Mouse (Mus musculus): ENCODE data around the gene Pik3cb. TPM values are rescaled to one million over a fixed set of nuclear protein-coding genes. Genes with fewer than 3 reads are reported as not detected.

The Pik3cb gene
- 2.6 and 4.0 TPM in 2 replicates for polyA plus RNA-seq (2015; fragmentation: Nextera tagmentation; extraction: Ambion mirVana)

DNA sequence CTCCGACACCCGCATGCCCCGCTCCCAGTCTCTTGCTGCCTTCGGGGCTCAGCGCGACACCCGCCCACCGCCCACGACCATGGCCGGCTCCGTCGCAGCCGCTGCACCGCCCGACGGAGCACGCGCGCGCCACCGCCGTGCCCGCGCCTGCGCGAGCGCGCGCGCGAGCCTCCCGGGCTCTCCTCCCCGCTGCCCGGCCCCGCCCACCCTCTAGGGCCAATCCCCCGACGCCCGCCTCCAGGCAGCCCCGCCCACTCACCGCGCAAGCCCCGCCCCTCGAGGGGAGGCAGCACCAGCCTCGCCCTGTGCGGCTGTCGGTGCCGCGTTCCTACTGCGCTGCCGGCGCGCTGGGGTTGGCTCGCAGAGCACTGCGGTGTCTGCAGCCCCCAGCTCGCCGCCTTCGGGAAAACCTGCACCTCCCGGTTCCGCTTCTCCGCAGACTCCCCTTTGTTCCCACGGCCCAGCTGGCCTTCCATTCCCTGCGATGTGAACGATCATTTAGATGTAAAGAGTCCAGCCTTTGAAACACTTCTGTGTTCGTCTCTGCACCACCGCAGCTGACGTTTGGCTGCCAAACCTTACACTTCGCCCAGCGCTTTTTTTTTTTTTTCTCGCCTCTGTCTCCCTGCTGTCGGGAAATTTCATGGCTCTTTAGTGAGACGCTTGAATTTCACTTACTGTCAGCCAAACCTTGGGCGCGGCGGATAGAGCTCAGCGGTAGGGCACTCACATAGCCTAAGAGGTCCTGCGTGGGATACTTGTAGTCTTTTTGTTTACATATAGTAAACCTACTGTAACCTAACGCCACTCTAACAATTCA is at the start of gene Pik3cb:
TSS of gene Pik3cb (minus strand) at position 559 of the 820 bp plus-strand sequence.
- H3K4me2 ChIP-seq (replicated peaks; ENCODE audit: low read depth), result peak within 1 kb of the TSS; percentile 75
- peak; percentile 97 for ATAC-seq (ENCODE audit: low FRiP score, low TSS enrichment)

GRCm38 (mm10) chr9:99183043-99183670 is 42.7 kb upstream of the Pik3cb start:
- Histone ChIP-seq H3K4me3 (ENCODE audit: low read depth, low read length) (no peak overlapping the region), H3K4me1 (replicated peaks; ENCODE audit: control insufficient read depth, insufficient read depth) (no peaks in the 10 kb centered on the region), H3K27me3 (ENCODE audit: control insufficient read depth, insufficient read depth, low read length) (no peaks in the 10 kb centered on the region), H3K4me2 (replicated peaks; ENCODE audit: low read depth) (no peak overlapping the region), H3K9ac (ENCODE audit: low read length) (no peak overlapping the region), H3K9me3 (ENCODE audit: control insufficient read depth, low read length) (no peaks in the 10 kb centered on the region), H3K36me3 (ENCODE audit: control insufficient read depth, insufficient read depth, low read length) (no peaks in the 10 kb centered on the region), H3K27ac (replicated peaks) (no peak overlapping the region)
- DNase-seq (ENCODE audit: low spot score), result no peak
- peak; percentile 35; the same call in 1 of the 2 replicates for ATAC-seq (ENCODE audit: low FRiP score, low TSS enrichment)
- no peak for TF ChIP-seq CTCF (IDR thresholded peaks at IDR 0.05; ENCODE audit: low read depth)
- TF ChIP-seq EP300 (optimal IDR thresholded peaks at IDR 0.05), result no peak
- WGBS, result 82% methylated on average over 8 of the region's 8 CpGs

More for the DNA sequence above, at the start of gene Pik3cb:
- Histone ChIP-seq H3K4me3 (ENCODE audit: low read depth, low read length) (peak within 1 kb of the TSS; percentile 69), H3K27me3 (ENCODE audit: control insufficient read depth, insufficient read depth, low read length) (no peaks in the 10 kb centered on the region), H3K9ac (ENCODE audit: low read length) (peak within 1 kb of the TSS; percentile 70), H3K36me3 (ENCODE audit: control insufficient read depth, insufficient read depth, low read length) (no peaks in the 10 kb centered on the region), H3K27ac (replicated peaks) (peak within 1 kb of the TSS; percentile 67), H3K4me1 (replicated peaks; ENCODE audit: control insufficient read depth, insufficient read depth) (no peaks in the 10 kb centered on the region), H3K9me3 (ENCODE audit: control insufficient read depth, low read length) (no peaks in the 10 kb centered on the region)
- DNase-seq (ENCODE audit: low spot score), result peak; percentile 99
- WGBS, result 0% methylated on average over 50 of the region's 77 CpGs
- no peak for TF ChIP-seq CTCF (IDR thresholded peaks at IDR 0.05; ENCODE audit: low read depth)

- TF ChIP-seq EP300 (optimal IDR thresholded peaks at IDR 0.05), result no peak
- TF ChIP-seq CTCF (IDR thresholded peaks at IDR 0.05; ENCODE audit: low read depth), result no peak
- H3K9ac ChIP-seq (ENCODE audit: low read length), result no peak overlapping the region
- no peaks in the 10 kb centered on the region for H3K36me3 ChIP-seq (ENCODE audit: control insufficient read depth, insufficient read depth, low read length)
- DNase-seq (ENCODE audit: low spot score), result no peak
- H3K27ac ChIP-seq (replicated peaks), result no peak overlapping the region
- WGBS, result 70% methylated on average over 7 of the region's 7 CpGs
- no peak overlapping the region for H3K4me3 ChIP-seq (ENCODE audit: low read depth, low read length)
- H3K9me3 ChIP-seq (ENCODE audit: control insufficient read depth, low read length), result no peaks in the 10 kb centered on the region
- no peak overlapping the region for H3K4me2 ChIP-seq (replicated peaks; ENCODE audit: low read depth)
- no peaks in the 10 kb centered on the region for H3K27me3 ChIP-seq (ENCODE audit: control insufficient read depth, insufficient read depth, low read length)
- no peak for ATAC-seq (ENCODE audit: low FRiP score, low TSS enrichment)
- H3K4me1 ChIP-seq (replicated peaks; ENCODE audit: control insufficient read depth, insufficient read depth), result no peaks in the 10 kb centered on the region
Measured at GRCm38 (mm10) chr9:99182121-99182520, 41.7 kb upstream of the Pik3cb start.

GRCm38 (mm10) chr9:99180272-99180671 is 39.9 kb upstream of the Pik3cb start:
- Histone ChIP-seq H3K4me1 (replicated peaks; ENCODE audit: control insufficient read depth, insufficient read depth) (no peaks in the 10 kb centered on the region), H3K9ac (ENCODE audit: low read length) (no peak overlapping the region), H3K27ac (replicated peaks) (no peak overlapping the region), H3K4me3 (ENCODE audit: low read depth, low read length) (no peak overlapping the region), H3K4me2 (replicated peaks; ENCODE audit: low read depth) (no peak overlapping the region), H3K9me3 (ENCODE audit: control insufficient read depth, low read length) (no peaks in the 10 kb centered on the region), H3K36me3 (ENCODE audit: control insufficient read depth, insufficient read depth, low read length) (no peaks in the 10 kb centered on the region), H3K27me3 (ENCODE audit: control insufficient read depth, insufficient read depth, low read length) (no peaks in the 10 kb centered on the region)
- ATAC-seq (ENCODE audit: low FRiP score, low TSS enrichment) (no peak), DNase-seq (ENCODE audit: low spot score) (no peak)
- 67% methylated on average over 8 of the region's 8 CpGs for WGBS
- TF ChIP-seq EP300 (optimal IDR thresholded peaks at IDR 0.05), result no peak
- no peak for TF ChIP-seq CTCF (IDR thresholded peaks at IDR 0.05; ENCODE audit: low read depth)

DNA sequence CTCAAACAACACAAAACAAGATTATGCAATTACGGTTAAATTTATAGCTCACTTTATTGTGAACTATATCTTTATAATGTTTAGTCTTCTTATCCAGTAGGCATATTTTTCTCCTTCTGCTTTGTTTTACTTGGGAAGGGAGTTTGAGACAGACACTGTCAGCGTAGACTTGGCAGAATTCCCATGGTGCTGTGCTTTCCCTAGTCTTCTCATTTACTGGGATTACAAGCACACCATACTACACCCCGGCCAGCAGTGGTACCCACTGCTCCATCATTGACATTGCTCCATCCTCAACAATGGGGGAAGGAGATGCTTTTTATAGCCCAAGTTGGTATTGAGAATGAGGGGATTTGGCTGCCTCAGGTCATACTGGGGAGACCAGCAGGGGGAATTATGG is 38.3 kb upstream of the Pik3cb start:
- Histone ChIP-seq H3K4me2 (replicated peaks; ENCODE audit: low read depth) (no peak overlapping the region), H3K27me3 (ENCODE audit: control insufficient read depth, insufficient read depth, low read length) (no peaks in the 10 kb centered on the region), H3K36me3 (ENCODE audit: control insufficient read depth, insufficient read depth, low read length) (no peaks in the 10 kb centered on the region), H3K4me1 (replicated peaks; ENCODE audit: control insufficient read depth, insufficient read depth) (no peaks in the 10 kb centered on the region), H3K4me3 (ENCODE audit: low read depth, low read length) (no peak overlapping the region), H3K27ac (replicated peaks) (no peak overlapping the region), H3K9me3 (ENCODE audit: control insufficient read depth, low read length) (no peaks in the 10 kb centered on the region), H3K9ac (ENCODE audit: low read length) (no peak overlapping the region)
- WGBS, result 75% methylated on average over 3 of the region's 3 CpGs
- TF ChIP-seq CTCF (IDR thresholded peaks at IDR 0.05; ENCODE audit: low read depth), result no peak
- no peak for TF ChIP-seq EP300 (optimal IDR thresholded peaks at IDR 0.05)
- ATAC-seq (ENCODE audit: low FRiP score, low TSS enrichment), result no peak
- no peak for DNase-seq (ENCODE audit: low spot score)

DNA sequence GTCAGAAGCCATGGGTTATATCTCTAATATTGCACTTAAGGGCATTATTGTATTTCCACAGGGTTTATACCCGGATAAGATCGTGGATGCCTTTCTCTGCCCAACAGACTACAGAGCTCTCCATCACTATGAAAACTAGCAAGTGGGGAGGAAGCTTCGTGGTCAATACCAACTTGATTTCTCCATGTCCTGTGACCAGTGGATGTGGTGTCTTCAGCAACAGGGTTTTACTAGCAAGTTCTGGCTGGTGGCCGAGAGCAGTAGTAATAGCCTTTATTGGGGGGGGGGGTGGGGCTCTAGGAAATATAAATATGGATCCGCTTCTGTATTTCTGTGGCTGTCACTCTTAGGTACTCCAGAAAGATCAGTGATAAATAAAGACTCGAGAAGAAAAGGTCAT is 35.4 kb upstream of the Pik3cb start:
- 77% methylated on average over 6 of the region's 6 CpGs for WGBS
- no peak for DNase-seq (ENCODE audit: low spot score)
- Histone ChIP-seq H3K27me3 (ENCODE audit: control insufficient read depth, insufficient read depth, low read length) (no peaks in the 10 kb centered on the region), H3K4me3 (ENCODE audit: low read depth, low read length) (no peak overlapping the region), H3K9me3 (ENCODE audit: control insufficient read depth, low read length) (no peaks in the 10 kb centered on the region), H3K9ac (ENCODE audit: low read length) (no peak overlapping the region), H3K27ac (replicated peaks) (no peak overlapping the region), H3K36me3 (ENCODE audit: control insufficient read depth, insufficient read depth, low read length) (no peaks in the 10 kb centered on the region), H3K4me1 (replicated peaks; ENCODE audit: control insufficient read depth, insufficient read depth) (no peaks in the 10 kb centered on the region), H3K4me2 (replicated peaks; ENCODE audit: low read depth) (no peak overlapping the region)
- TF ChIP-seq EP300 (optimal IDR thresholded peaks at IDR 0.05), result no peak
- ATAC-seq (ENCODE audit: low FRiP score, low TSS enrichment), result no peak
